Mouse (Mus musculus): Measurements from ENCODE around the gene Cyth1.

DNA sequence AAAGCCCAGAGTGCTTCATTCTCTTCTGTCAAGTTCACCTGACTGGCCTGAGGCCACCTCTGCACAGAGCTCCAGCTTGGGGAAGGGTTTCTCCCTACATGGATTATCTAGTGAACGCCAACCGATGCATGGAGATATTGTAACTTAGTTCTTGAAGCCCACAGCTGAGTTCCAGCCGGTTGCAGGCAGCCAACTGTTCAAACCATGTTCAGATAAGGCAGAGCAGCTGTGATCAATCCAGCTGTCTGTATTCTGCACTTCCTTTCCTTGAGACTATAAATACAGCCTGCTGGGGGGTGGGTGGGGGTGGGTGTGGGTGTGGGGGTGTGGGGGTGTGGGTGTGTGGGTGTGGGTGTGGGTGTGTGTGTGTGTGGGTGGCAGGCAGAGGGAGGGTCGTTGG is 163.2 kb downstream of the Cyth1 start:
- no peak for TF ChIP-seq CTCF (IDR thresholded peaks at IDR 0.05 in 2 of 3, conservative IDR thresholded peaks at IDR 0.05 in 1 of 3; ENCODE audit: control insufficient read depth in 1 of 3, insufficient read depth in 1 of 3, low read depth in 2 of 3, low read length in 3 of 3, poor library complexity in 1 of 3, severe bottlenecking in 1 of 3)
- TF ChIP-seq POLR2A (IDR thresholded peaks at IDR 0.05; ENCODE audit: control insufficient read depth in 1 of 2, insufficient read depth in 1 of 2, low read depth in 1 of 2, low read length in 2 of 2, poor library complexity in 1 of 2) = no peak
- TF ChIP-seq MAX (IDR thresholded peaks at IDR 0.05; ENCODE audit: low read length) = no peak
- no peak for TF ChIP-seq UBTF (IDR thresholded peaks at IDR 0.05; ENCODE audit: borderline replicate concordance, insufficient read depth, low read depth, low read length)
- no peak for TF ChIP-seq CHD2 (IDR thresholded peaks at IDR 0.05; ENCODE audit: low read length)
- TF ChIP-seq NRF1 (IDR thresholded peaks at IDR 0.05; ENCODE audit: insufficient read depth, low read depth, low read length, poor library complexity, severe bottlenecking) = no peak
- TF ChIP-seq MAFK (IDR thresholded peaks at IDR 0.05; ENCODE audit: borderline replicate concordance, low read depth, low read length) = no peak

Measured in MEL (cell line).